Mouse (Mus musculus): ENCODE results near the gene Pou5f2. TPM values are rescaled to one million over a fixed set of nuclear protein-coding genes. Genes with fewer than 3 reads are reported as not detected.

Gene Pou5f2
- polyA plus RNA-seq, 1 experiment from 2014 or later: 0.66 TPM

- 66% methylated on average over 4 of the region's 4 CpGs for WGBS
- ATAC-seq: no peak
- DNase-seq (ENCODE audit: low spot score): no peak
These were observed 20.1 kb upstream of the Pou5f2 start for GRCm38 (mm10) chr13:78004649-78005048.

GRCm38 (mm10) chr13:78005344-78005743 is 19.4 kb upstream of the Pou5f2 start:
- DNase-seq (ENCODE audit: low spot score) (no peak), ATAC-seq (no peak)
- Histone ChIP-seq H3K4me1 (ENCODE audit: insufficient read depth, low read depth, low read length) (no peaks in the 10 kb centered on the region), H3K4me3 (ENCODE audit: low read depth, low read length) (no peak overlapping the region), H3K4me2 (replicated peaks; ENCODE audit: low read depth, low read length) (no peak overlapping the region), H3K27me3 (replicated peaks; ENCODE audit: insufficient read depth, low read length) (no peaks in the 10 kb centered on the region), H3K9me3 (ENCODE audit: low read length) (no peaks in the 10 kb centered on the region), H3K27ac (ENCODE audit: low read length) (no peak overlapping the region), H3K9ac (replicated peaks; ENCODE audit: low read depth) (no peak overlapping the region), H3K36me3 (ENCODE audit: insufficient read depth, low read length) (no peaks in the 10 kb centered on the region)
- TF ChIP-seq CTCF (IDR thresholded peaks at IDR 0.05): no peak
- TF ChIP-seq EP300 (IDR thresholded peaks at IDR 0.05): no peak
- 59% methylated on average over 3 of the region's 3 CpGs for WGBS

More at GRCm38 (mm10) chr13:78004649-78005048, 20.1 kb upstream of the Pou5f2 start:
- Histone ChIP-seq H3K36me3 (ENCODE audit: insufficient read depth, low read length) (no peaks in the 10 kb centered on the region), H3K27me3 (replicated peaks; ENCODE audit: insufficient read depth, low read length) (no peaks in the 10 kb centered on the region), H3K27ac (ENCODE audit: low read length) (no peak overlapping the region), H3K4me3 (ENCODE audit: low read depth, low read length) (no peak overlapping the region), H3K4me1 (ENCODE audit: insufficient read depth, low read depth, low read length) (no peaks in the 10 kb centered on the region), H3K9ac (replicated peaks; ENCODE audit: low read depth) (no peak overlapping the region), H3K4me2 (replicated peaks; ENCODE audit: low read depth, low read length) (no peak overlapping the region), H3K9me3 (ENCODE audit: low read length) (no peaks in the 10 kb centered on the region)
- TF ChIP-seq CTCF (IDR thresholded peaks at IDR 0.05) (no peak), EP300 (IDR thresholded peaks at IDR 0.05) (no peak)

- H3K9ac ChIP-seq (replicated peaks; ENCODE audit: low read depth): no peak overlapping the region
- no peak overlapping the region for H3K27ac ChIP-seq (ENCODE audit: low read length)
- H3K4me3 ChIP-seq (ENCODE audit: low read depth, low read length): no peak overlapping the region
- ATAC-seq: no peak
- DNase-seq (ENCODE audit: low spot score): no peak
- H3K4me1 ChIP-seq (ENCODE audit: insufficient read depth, low read depth, low read length): no peaks in the 10 kb centered on the region
- H3K36me3 ChIP-seq (ENCODE audit: insufficient read depth, low read length): no peaks in the 10 kb centered on the region
- H3K27me3 ChIP-seq (replicated peaks; ENCODE audit: insufficient read depth, low read length): no peaks in the 10 kb centered on the region
- WGBS: 95% methylated on average over 1 of the region's 1 CpGs
- no peak overlapping the region for H3K4me2 ChIP-seq (replicated peaks; ENCODE audit: low read depth, low read length)
- TF ChIP-seq CTCF (IDR thresholded peaks at IDR 0.05) (no peak), EP300 (IDR thresholded peaks at IDR 0.05) (no peak)
- H3K9me3 ChIP-seq (ENCODE audit: low read length): no peaks in the 10 kb centered on the region
These were observed 14.5 kb upstream of the Pou5f2 start for GRCm38 (mm10) chr13:78010176-78010575.

- Histone ChIP-seq H3K4me1 (ENCODE audit: insufficient read depth, low read depth, low read length) (no peaks in the 10 kb centered on the region), H3K27me3 (replicated peaks; ENCODE audit: insufficient read depth, low read length) (no peaks in the 10 kb centered on the region), H3K4me3 (ENCODE audit: low read depth, low read length) (no peak overlapping the region), H3K27ac (ENCODE audit: low read length) (no peak overlapping the region), H3K9ac (replicated peaks; ENCODE audit: low read depth) (no peak overlapping the region), H3K4me2 (replicated peaks; ENCODE audit: low read depth, low read length) (no peak overlapping the region), H3K9me3 (ENCODE audit: low read length) (no peaks in the 10 kb centered on the region), H3K36me3 (ENCODE audit: insufficient read depth, low read length) (no peaks in the 10 kb centered on the region)
- WGBS: 28% methylated on average over 1 of the region's 1 CpGs
- TF ChIP-seq EP300 (IDR thresholded peaks at IDR 0.05) (no peak), CTCF (IDR thresholded peaks at IDR 0.05) (no peak)
- no peak for ATAC-seq
- no peak for DNase-seq (ENCODE audit: low spot score)
These were observed 8.1 kb downstream of the Pou5f2 start for GRCm38 (mm10) chr13:78032821-78033220.

GRCm38 (mm10) chr13:78037203-78037602 is 12.5 kb downstream of the Pou5f2 start:
- no peak overlapping the region for H3K4me2 ChIP-seq (replicated peaks; ENCODE audit: low read depth, low read length)
- TF ChIP-seq EP300 (IDR thresholded peaks at IDR 0.05): no peak
- no peak for TF ChIP-seq CTCF (IDR thresholded peaks at IDR 0.05)
- no peaks in the 10 kb centered on the region for H3K27me3 ChIP-seq (replicated peaks; ENCODE audit: insufficient read depth, low read length)
- no peaks in the 10 kb centered on the region for H3K9me3 ChIP-seq (ENCODE audit: low read length)
- no peak overlapping the region for H3K4me3 ChIP-seq (ENCODE audit: low read depth, low read length)
- no peak overlapping the region for H3K9ac ChIP-seq (replicated peaks; ENCODE audit: low read depth)
- H3K36me3 ChIP-seq (ENCODE audit: insufficient read depth, low read length): no peaks in the 10 kb centered on the region
- ATAC-seq (no peak), DNase-seq (ENCODE audit: low spot score) (no peak)
- no peaks in the 10 kb centered on the region for H3K4me1 ChIP-seq (ENCODE audit: insufficient read depth, low read depth, low read length)
- 55% methylated on average over 1 of the region's 1 CpGs for WGBS
- no peak overlapping the region for H3K27ac ChIP-seq (ENCODE audit: low read length)

- H3K4me1 ChIP-seq (ENCODE audit: insufficient read depth, low read depth, low read length): no peaks in the 10 kb centered on the region
- ATAC-seq (no peak), DNase-seq (ENCODE audit: low spot score) (no peak)
- 64% methylated on average over 6 of the region's 6 CpGs for WGBS
- no peak overlapping the region for H3K9ac ChIP-seq (replicated peaks; ENCODE audit: low read depth)
- no peaks in the 10 kb centered on the region for H3K27me3 ChIP-seq (replicated peaks; ENCODE audit: insufficient read depth, low read length)
- no peak overlapping the region for H3K4me2 ChIP-seq (replicated peaks; ENCODE audit: low read depth, low read length)
- no peak overlapping the region for H3K4me3 ChIP-seq (ENCODE audit: low read depth, low read length)
- H3K27ac ChIP-seq (ENCODE audit: low read length): no peak overlapping the region
- no peaks in the 10 kb centered on the region for H3K36me3 ChIP-seq (ENCODE audit: insufficient read depth, low read length)
- no peak for TF ChIP-seq CTCF (IDR thresholded peaks at IDR 0.05)
- no peak for TF ChIP-seq EP300 (IDR thresholded peaks at IDR 0.05)
- no peaks in the 10 kb centered on the region for H3K9me3 ChIP-seq (ENCODE audit: low read length)
These were observed 18.5 kb downstream of the Pou5f2 start for GRCm38 (mm10) chr13:78043203-78043602.

GRCm38 (mm10) chr13:78045116-78045515 is 20.4 kb downstream of the Pou5f2 start:
- ATAC-seq: no peak
- Histone ChIP-seq H3K9ac (replicated peaks; ENCODE audit: low read depth) (no peak overlapping the region), H3K4me3 (ENCODE audit: low read depth, low read length) (no peak overlapping the region), H3K27me3 (replicated peaks; ENCODE audit: insufficient read depth, low read length) (no peaks in the 10 kb centered on the region), H3K4me1 (ENCODE audit: insufficient read depth, low read depth, low read length) (no peaks in the 10 kb centered on the region), H3K4me2 (replicated peaks; ENCODE audit: low read depth, low read length) (no peak overlapping the region), H3K27ac (ENCODE audit: low read length) (no peak overlapping the region), H3K36me3 (ENCODE audit: insufficient read depth, low read length) (no peaks in the 10 kb centered on the region), H3K9me3 (ENCODE audit: low read length) (no peaks in the 10 kb centered on the region)
- WGBS: 28% methylated on average over 5 of the region's 5 CpGs
- TF ChIP-seq EP300 (IDR thresholded peaks at IDR 0.05) (no peak), CTCF (IDR thresholded peaks at IDR 0.05) (no peak)
- DNase-seq (ENCODE audit: low spot score): no peak

Other genes starting within 250 kb of the Pou5f2 start
- gene Nr2f1, start 174.9 kb downstream of the Pou5f2 start, polyA plus RNA-seq (2015; fragmentation: Nextera tagmentation; extraction: Ambion mirVana): 3.6 and 4.0 TPM in 2 replicates